Mouse (Mus musculus): Measurements from ENCODE around the gene Serpina3b.
A peak's percentile ranks its signal among the peaks of the same experiment; 100 is the strongest.

Serpina3b gene

GRCm38 (mm10) chr12:104178577-104178976 is 50.8 kb downstream of the Serpina3b start:
- DNase-seq = no peak

DNA sequence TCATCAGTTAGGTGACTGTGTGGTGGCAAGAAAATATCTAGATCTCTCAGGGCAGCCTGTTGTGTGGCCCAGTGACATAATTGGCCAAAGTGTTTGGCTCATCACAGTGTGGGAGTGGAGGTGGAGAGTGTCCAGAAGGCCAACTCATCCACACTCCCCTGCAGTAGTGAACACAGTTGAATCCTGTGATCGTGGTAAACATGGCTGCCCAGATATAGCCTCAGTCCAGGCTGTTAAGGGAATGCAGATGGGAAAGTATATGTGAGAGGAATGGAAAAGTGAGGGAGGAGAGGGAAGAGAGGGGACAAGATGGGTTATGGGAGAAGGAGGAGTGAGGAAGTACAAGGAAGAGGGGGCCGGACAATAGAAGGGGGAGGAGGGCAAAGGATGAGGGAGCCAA is 51.2 kb downstream of the Serpina3b start:
- DNase-seq = no peak

GRCm38 (mm10) chr12:104185046-104185445 is 57.2 kb downstream of the Serpina3b start:
- no peak for DNase-seq

- peak; percentile 39 for DNase-seq
Observed at GRCm38 (mm10) chr12:104186041-104186581, 58.3 kb downstream of the Serpina3b start.

All from right cerebral cortex, adult 18-20 months (tissue).